Mouse (Mus musculus) midbrain, postnatal 0 days (tissue): ENCODE measurements at regions not wholly inside any gene's neighbourhood (a gene's known extent, or its start where the extent isn't known, plus 50 kb on each side); places are given as distances from the start of the nearest gene placed in this dataset.

Experiments
- ATAC-seq: fragments of 200-750 bp; cut with Nextera tagmentation; 2 replicates; pipeline ENCODE4 v1.8.0; 2017; ENCODE audit warnings: moderate number of reproducible peaks, mild to moderate bottlenecking, moderate TSS enrichment, moderate library complexity; ENCODE audit not compliant: low FRiP score
- DNase-seq: peaks from one replicate; pipeline ENCODE4 v3.0.0-alpha.2; 2015; ENCODE audit warnings: low spot score
- H3K27ac ChIP-seq: fragments of 300-500 bp; sonication (generic); 2 replicates; pipeline ENCODE4 v1.5.1; 2014; ENCODE audit warnings: low read depth, mild to moderate bottlenecking, low read length, mixed read lengths
- H3K27me3 ChIP-seq: fragments of 300-500 bp; sonication (generic); 2 replicates; pipeline ENCODE4 v1.6.1; 2014; ENCODE audit warnings: low read length, control low read depth, mixed read lengths; ENCODE audit not compliant: insufficient read depth
- H3K36me3 ChIP-seq: fragments of 300-500 bp; sonication (generic); 2 replicates; pipeline ENCODE4 v1.6.1; 2014; ENCODE audit warnings: low read length, control low read depth, mixed read lengths; ENCODE audit not compliant: insufficient read depth
- H3K4me1 ChIP-seq: fragments of 300-500 bp; sonication (generic); 2 replicates; pipeline ENCODE4 v1.6.1; 2014; ENCODE audit warnings: mild to moderate bottlenecking, control low read depth, antibody characterized with exemption, low read length, mixed read lengths; ENCODE audit not compliant: insufficient read depth
- H3K4me2 ChIP-seq: fragments of 300-500 bp; sonication (generic); 2 replicates; pipeline ENCODE4 v1.6.1; 2014; ENCODE audit warnings: low read depth, mild to moderate bottlenecking, low read length, mixed read lengths; ENCODE audit not compliant: poor library complexity, severe bottlenecking
- H3K4me3 ChIP-seq: fragments of 300-500 bp; sonication (generic); 2 replicates; pipeline ENCODE4 v1.5.1; 2014; ENCODE audit warnings: low read depth, mild to moderate bottlenecking, low read length, moderate library complexity
- H3K9ac ChIP-seq: fragments of 300-500 bp; sonication (generic); replicated peaks from 2 replicates; pipeline ENCODE4 v1.6.1; 2014; ENCODE audit warnings: mild to moderate bottlenecking, low read length, moderate library complexity, mixed read lengths; ENCODE audit not compliant: poor library complexity, severe bottlenecking
- H3K9me3 ChIP-seq: fragments of 300-500 bp; sonication (generic); 2 replicates; pipeline ENCODE4 v1.6.1; 2016; ENCODE audit warnings: low read length, control low read depth
- CTCF ChIP-seq: IDR thresholded peaks from 2 replicates; pipeline ENCODE4 v1.5.1; 2016; ENCODE audit warnings: antibody characterized with exemption, mild to moderate bottlenecking

DNA sequence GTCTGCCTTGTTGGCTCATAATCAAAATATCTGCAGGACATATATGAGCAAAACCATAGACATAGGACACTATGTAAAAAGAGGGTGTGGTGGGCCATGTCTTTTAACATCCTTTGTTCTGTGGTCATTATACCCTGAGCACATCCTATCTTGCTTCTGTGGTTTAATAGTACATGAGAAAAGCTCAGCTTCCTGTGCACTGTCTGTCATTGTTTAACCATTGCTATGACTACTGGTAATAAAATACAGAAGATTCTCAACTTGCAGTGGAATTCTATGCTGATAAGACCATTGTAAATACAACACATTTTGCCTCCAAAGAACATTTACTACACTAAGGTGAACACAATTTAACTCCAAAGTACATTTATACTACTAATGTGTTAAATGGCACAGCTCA is 1610.0 kb upstream of the Cntnap5a start:
- Histone ChIP-seq H3K27ac (no peak overlapping the region), H3K9ac (no peak overlapping the region), H3K27me3 (no peaks in the 10 kb centered on the region), H3K36me3 (no peaks in the 10 kb centered on the region), H3K4me3 (no peak overlapping the region), H3K9me3 (no peaks in the 10 kb centered on the region), H3K4me1 (no peaks in the 10 kb centered on the region), H3K4me2 (no peak overlapping the region)
- ATAC-seq: no peak
- DNase-seq: no peak
- no peak for TF ChIP-seq CTCF
